ENCODE assay signal across 14 mouse cellular contexts in the genomic region with DNA sequence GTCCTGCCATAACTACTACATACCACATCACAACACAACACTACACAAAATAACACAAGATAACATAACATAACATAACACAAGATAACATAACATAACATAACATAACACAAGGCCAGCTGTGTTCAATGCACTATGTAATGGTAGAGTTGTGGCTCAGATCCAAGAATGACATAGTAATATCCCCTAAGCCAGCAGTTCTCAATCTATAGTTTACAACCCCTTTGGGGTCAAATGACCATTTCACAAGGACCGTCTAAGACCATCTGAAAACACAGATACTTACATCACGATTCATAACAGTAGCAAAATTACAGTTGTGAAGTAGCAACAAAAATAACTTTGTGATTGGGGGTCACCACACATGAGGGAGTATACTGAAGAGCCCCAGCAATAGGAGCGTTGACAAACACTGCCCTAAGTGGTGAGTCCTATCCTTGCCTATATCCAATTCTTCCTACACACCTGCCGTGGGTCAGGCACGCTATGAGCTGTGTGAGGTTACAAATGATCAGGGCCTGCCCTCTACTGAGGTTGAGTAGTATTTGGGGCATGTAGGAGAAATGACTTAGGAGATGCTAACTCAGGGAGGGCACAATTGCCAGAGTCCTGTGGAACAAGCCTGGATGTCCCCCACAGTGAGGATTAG.
DNase-seq lines count a peak whose midpoint lies in the region; ATAC-seq and TF ChIP-seq lines count a peak whose summit lies in the region.
"Had no signal": no experiment of that assay in that cellular context is flagged by ENCODE, and none has a peak within 500 bp of the region (broad histone marks: within the 10 kb centered on the region; RNA-seq: fewer than 3 reads in every experiment).

No protein-coding gene starts in this region.

- no peak for DNase-seq in hindbrain, postnatal 0 days (ENCODE audit: low spot score)
- no peak for DNase-seq in hindbrain, embryonic 11.5 days (ENCODE audit: low spot score)
- no peak for DNase-seq in limb, embryonic 10.5 days (ENCODE audit: low spot score)
- peak; percentile 22 for DNase-seq in midbrain, postnatal 0 days (ENCODE audit: low spot score)
- DNase-seq in layer of hippocampus, postnatal 14 days (ENCODE audit: low spot score in 2 of 2): no peak
- DNase-seq: cerebellum, adult 11-12 months; liver, embryonic 13.5 days; thymus, adult 2 months had no signal

- no peak overlapping the region for H3K4me2 ChIP-seq in hindbrain, postnatal 0 days (ENCODE audit: low read depth, low read length)
- no peak overlapping the region for H3K4me2 ChIP-seq in hindbrain, embryonic 11.5 days (replicated peaks; ENCODE audit: low read depth, low read length)
- H3K4me2 ChIP-seq in limb, embryonic 12.5 days: no peak overlapping the region
- H3K4me2 ChIP-seq in midbrain, postnatal 0 days (ENCODE audit: low read depth, low read length, poor library complexity, severe bottlenecking): no peak overlapping the region
- H3K4me2 ChIP-seq: forebrain, embryonic 15.5 days; heart, embryonic 12.5 days; liver, embryonic 13.5 days had no signal

- H3K4me1 ChIP-seq in hindbrain, postnatal 0 days (ENCODE audit: insufficient read depth, low read length): no peaks in the 10 kb centered on the region
- H3K4me1 ChIP-seq in hindbrain, embryonic 11.5 days (replicated peaks; ENCODE audit: control insufficient read depth, insufficient read depth, low read length): no peaks in the 10 kb centered on the region
- H3K4me1 ChIP-seq in limb, embryonic 12.5 days (replicated peaks): peaks cover 17% of the 10 kb centered on the region
- H3K4me1 ChIP-seq in limb, embryonic 10.5 days: peaks cover 12% of the 10 kb centered on the region; the same call in 1 of the 2 replicates
- H3K4me1 ChIP-seq in brown adipose tissue, adult 24 weeks (ENCODE audit: control insufficient read depth, insufficient read depth, insufficient read length, low read length): peaks cover 4% of the 10 kb centered on the region; the same call in 1 of the 2 replicates
- H3K4me1 ChIP-seq in midbrain, postnatal 0 days (ENCODE audit: insufficient read depth, low read length): no peaks in the 10 kb centered on the region
- H3K4me1 ChIP-seq: heart, embryonic 12.5 days; liver, embryonic 13.5 days had no signal

- peak; percentile 34; the same call in 1 of the 2 replicates for ATAC-seq in hindbrain, postnatal 0 days
- ATAC-seq in hindbrain, embryonic 11.5 days (ENCODE audit: low FRiP score): no peak
- 0 out of 2 replicates have a peak, but pooled peaks have one; percentile 15 for ATAC-seq in limb, embryonic 12.5 days (ENCODE audit: insufficient number of reproducible peaks, insufficient read depth, low FRiP score, low TSS enrichment, low read depth)
- ATAC-seq in midbrain, postnatal 0 days (ENCODE audit: low FRiP score): no peak
- ATAC-seq: forebrain, embryonic 15.5 days; hindbrain, embryonic 16.5 days had no signal

- no peak for TF ChIP-seq CTCF in hindbrain, postnatal 0 days (IDR thresholded peaks at IDR 0.05; ENCODE audit: low read depth)
- no peak for TF ChIP-seq CTCF in midbrain, postnatal 0 days (IDR thresholded peaks at IDR 0.05)

- 73% methylated on average over 5 of the region's 5 CpGs for WGBS in hindbrain, postnatal 0 days
- WGBS in hindbrain, embryonic 11.5 days: 90% methylated on average over 5 of the region's 5 CpGs
- WGBS in limb, embryonic 12.5 days: 80% methylated on average over 5 of the region's 5 CpGs
- 81% methylated on average over 5 of the region's 5 CpGs for WGBS in limb, embryonic 10.5 days
- WGBS in midbrain, postnatal 0 days: 66% methylated on average over 5 of the region's 5 CpGs

- H3K4me3 ChIP-seq in hindbrain, postnatal 0 days (ENCODE audit: low read length): no peak overlapping the region
- H3K4me3 ChIP-seq in hindbrain, embryonic 11.5 days (ENCODE audit: low read depth, low read length): no peak overlapping the region
- no peak overlapping the region for H3K4me3 ChIP-seq in limb, embryonic 12.5 days (replicated peaks)
- H3K4me3 ChIP-seq in limb, embryonic 10.5 days: no peak overlapping the region
- H3K4me3 ChIP-seq in brown adipose tissue, adult 24 weeks (ENCODE audit: insufficient read depth, low read depth, low read length): no peak overlapping the region
- no peak overlapping the region for H3K4me3 ChIP-seq in midbrain, postnatal 0 days (ENCODE audit: low read depth, low read length)
- H3K4me3 ChIP-seq: forebrain, embryonic 15.5 days; heart, embryonic 12.5 days; liver, embryonic 13.5 days had no signal

- H3K9ac ChIP-seq in hindbrain, postnatal 0 days (replicated peaks; ENCODE audit: low read length): no peak overlapping the region
- no peak overlapping the region for H3K9ac ChIP-seq in hindbrain, embryonic 11.5 days (ENCODE audit: low read depth, low read length)
- H3K9ac ChIP-seq in limb, embryonic 12.5 days (replicated peaks): no peak overlapping the region
- H3K9ac ChIP-seq in midbrain, postnatal 0 days (replicated peaks; ENCODE audit: low read length, poor library complexity, severe bottlenecking): no peak overlapping the region
- H3K9ac ChIP-seq: forebrain, embryonic 15.5 days; heart, embryonic 12.5 days; liver, embryonic 13.5 days had no signal

- H3K27ac ChIP-seq in hindbrain, postnatal 0 days: no peak overlapping the region
- H3K27ac ChIP-seq in hindbrain, embryonic 11.5 days (ENCODE audit: low read depth, low read length): no peak overlapping the region
- no peak overlapping the region for H3K27ac ChIP-seq in limb, embryonic 12.5 days
- no peak overlapping the region for H3K27ac ChIP-seq in limb, embryonic 10.5 days
- 0 out of 2 replicates have a peak overlapping the region, but pooled peaks have one; percentile 37 for H3K27ac ChIP-seq in brown adipose tissue, adult 24 weeks (replicated peaks; ENCODE audit: low read depth, low read length)
- no peak overlapping the region for H3K27ac ChIP-seq in midbrain, postnatal 0 days (ENCODE audit: low read depth, low read length)
- H3K27ac ChIP-seq: forebrain, embryonic 15.5 days; liver, embryonic 13.5 days had no signal

- no peaks in the 10 kb centered on the region for H3K9me3 ChIP-seq in hindbrain, postnatal 0 days (ENCODE audit: low read length)
- H3K9me3 ChIP-seq in hindbrain, embryonic 11.5 days (ENCODE audit: control insufficient read depth, low read length): no peaks in the 10 kb centered on the region
- H3K9me3 ChIP-seq in limb, embryonic 12.5 days: no peaks in the 10 kb centered on the region
- H3K9me3 ChIP-seq in limb, embryonic 10.5 days (replicated peaks): no peaks in the 10 kb centered on the region
- no peaks in the 10 kb centered on the region for H3K9me3 ChIP-seq in midbrain, postnatal 0 days (ENCODE audit: low read length)
- H3K9me3 ChIP-seq: forebrain, embryonic 15.5 days; heart, embryonic 12.5 days; liver, embryonic 13.5 days had no signal

- no peaks in the 10 kb centered on the region for H3K27me3 ChIP-seq in hindbrain, postnatal 0 days (ENCODE audit: insufficient read depth, low read length)
- no peaks in the 10 kb centered on the region for H3K27me3 ChIP-seq in hindbrain, embryonic 11.5 days (ENCODE audit: control insufficient read depth, insufficient read depth, low read length)
- no peaks in the 10 kb centered on the region for H3K27me3 ChIP-seq in limb, embryonic 12.5 days
- no peaks in the 10 kb centered on the region for H3K27me3 ChIP-seq in limb, embryonic 10.5 days (ENCODE audit: low read depth, poor library complexity, severe bottlenecking)
- no peaks in the 10 kb centered on the region for H3K27me3 ChIP-seq in midbrain, postnatal 0 days (ENCODE audit: insufficient read depth, low read length)
- H3K27me3 ChIP-seq: CH12.LX; forebrain, embryonic 15.5 days; heart, embryonic 12.5 days; liver, embryonic 13.5 days had no signal

- H3K36me3 ChIP-seq in hindbrain, postnatal 0 days (ENCODE audit: insufficient read depth, low read length): no peaks in the 10 kb centered on the region
- no peaks in the 10 kb centered on the region for H3K36me3 ChIP-seq in hindbrain, embryonic 11.5 days (ENCODE audit: control insufficient read depth, insufficient read depth, low read length)
- no peaks in the 10 kb centered on the region for H3K36me3 ChIP-seq in limb, embryonic 12.5 days
- no peaks in the 10 kb centered on the region for H3K36me3 ChIP-seq in limb, embryonic 10.5 days
- no peaks in the 10 kb centered on the region for H3K36me3 ChIP-seq in midbrain, postnatal 0 days (ENCODE audit: insufficient read depth, low read length)
- H3K36me3 ChIP-seq: forebrain, embryonic 15.5 days; heart, embryonic 12.5 days; liver, embryonic 13.5 days had no signal

Comparison
In these comparisons a context has a peak if more than half of its experiments do, and no peak if none do; other contexts are left out.
1. ATAC-seq: peak in hindbrain, postnatal 0 days (single experiment) and limb, embryonic 12.5 days (single experiment); none in hindbrain, embryonic 11.5 days (single experiment) and midbrain, postnatal 0 days (single experiment).